Mouse (Mus musculus): ENCODE data around the gene Rbms3.

Gene Rbms3

GRCm38 (mm10) chr9:116905646-116906045 lies 724.1 kb downstream of the Rbms3 start:
- in situ Hi-C loops (cut with MseI, MboI), result no loop called here

- in situ Hi-C loops (cut with MseI, MboI), result no loop called here
Observed at GRCm38 (mm10) chr9:116903304-116903993, 726.3 kb downstream of the Rbms3 start.

GRCm38 (mm10) chr9:116899403-116899802 lies 730.3 kb downstream of the Rbms3 start:
- in situ Hi-C loops (cut with MseI, MboI), result no loop called here

GRCm38 (mm10) chr9:116886973-116887680 lies 742.6 kb downstream of the Rbms3 start:
- in situ Hi-C loops (cut with MseI, MboI), result no loop called here

DNA sequence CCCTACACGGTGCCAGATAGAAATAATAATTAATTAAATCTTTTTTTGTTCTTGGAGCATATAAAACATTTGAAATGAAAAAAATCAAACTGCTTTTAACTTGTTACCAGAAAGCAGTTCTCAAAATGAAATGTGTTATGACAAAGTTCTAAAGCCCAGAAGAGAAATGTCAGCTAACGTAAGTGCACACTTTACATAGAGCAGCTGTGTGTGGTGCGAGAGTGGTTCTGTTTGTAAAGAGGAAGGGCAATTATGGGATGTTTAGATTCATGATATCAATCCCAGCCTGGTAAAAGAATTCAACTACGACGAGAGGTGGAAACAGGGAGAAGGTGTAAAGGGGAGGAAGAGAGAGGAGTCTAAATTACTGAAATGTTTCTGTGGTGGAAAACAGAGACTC lies 744.1 kb downstream of the Rbms3 start:
- in situ Hi-C loops (cut with MseI, MboI), result no loop called here

- in situ Hi-C loops (cut with MseI, MboI), result no loop called here
Observed at GRCm38 (mm10) chr9:116880503-116880902, 749.2 kb downstream of the Rbms3 start.

- in situ Hi-C loops (cut with MseI, MboI), result no loop called here
Observed at GRCm38 (mm10) chr9:116879600-116880457, 749.9 kb downstream of the Rbms3 start.

GRCm38 (mm10) chr9:116876786-116877185 lies 752.9 kb downstream of the Rbms3 start:
- in situ Hi-C loops (cut with MseI, MboI), result no loop called here

GRCm38 (mm10) chr9:116873976-116874320 lies 755.8 kb downstream of the Rbms3 start:
- in situ Hi-C loops (cut with MseI, MboI), result no loop called here

- in situ Hi-C loops (cut with MseI, MboI), result no loop called here
Observed at GRCm38 (mm10) chr9:116873033-116873975, 756.4 kb downstream of the Rbms3 start.

DNA sequence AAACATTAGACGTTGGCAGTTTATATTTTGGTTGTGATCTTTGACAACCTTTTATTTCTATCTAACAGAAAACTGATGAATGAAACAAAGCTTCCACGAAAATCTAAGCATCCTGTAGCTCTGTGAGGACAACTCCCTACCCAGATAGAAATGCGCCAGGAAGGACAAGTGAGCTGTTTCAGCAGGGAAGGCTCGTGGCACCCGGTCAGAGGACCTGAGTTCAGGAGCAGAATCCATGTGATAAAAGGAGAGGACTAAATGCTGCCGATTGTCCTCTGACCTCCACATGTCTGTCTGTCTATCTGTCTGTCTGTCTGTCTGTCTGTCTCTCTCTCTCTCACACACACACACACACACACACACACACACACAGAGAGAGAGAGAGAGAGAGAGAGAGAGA lies 757.4 kb downstream of the Rbms3 start:
- in situ Hi-C loops (cut with MseI, MboI), result no loop called here

GRCm38 (mm10) chr9:116871576-116871975 lies 758.1 kb downstream of the Rbms3 start:
- in situ Hi-C loops (cut with MseI, MboI), result no loop called here

DNA sequence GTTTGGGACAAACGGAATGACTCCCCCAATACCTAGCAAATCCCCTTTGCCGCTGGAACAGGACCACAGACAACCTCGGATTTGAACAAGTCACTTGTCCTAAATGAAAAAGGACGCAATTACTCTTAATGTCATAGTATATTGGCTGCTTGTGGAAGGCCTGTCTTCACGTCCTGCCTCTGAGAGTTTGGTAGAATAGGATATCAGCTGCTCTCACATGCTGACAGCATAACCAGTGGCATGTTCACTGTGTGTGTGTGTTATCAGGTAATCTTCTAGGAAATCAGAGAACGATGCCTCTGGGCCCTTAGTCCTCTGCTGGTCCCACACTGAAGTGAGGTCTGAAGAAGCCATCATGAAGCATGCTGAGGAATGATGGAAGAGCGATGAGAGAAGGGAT lies 763.7 kb downstream of the Rbms3 start:
- in situ Hi-C loops (cut with MseI, MboI), result no loop called here

DNA sequence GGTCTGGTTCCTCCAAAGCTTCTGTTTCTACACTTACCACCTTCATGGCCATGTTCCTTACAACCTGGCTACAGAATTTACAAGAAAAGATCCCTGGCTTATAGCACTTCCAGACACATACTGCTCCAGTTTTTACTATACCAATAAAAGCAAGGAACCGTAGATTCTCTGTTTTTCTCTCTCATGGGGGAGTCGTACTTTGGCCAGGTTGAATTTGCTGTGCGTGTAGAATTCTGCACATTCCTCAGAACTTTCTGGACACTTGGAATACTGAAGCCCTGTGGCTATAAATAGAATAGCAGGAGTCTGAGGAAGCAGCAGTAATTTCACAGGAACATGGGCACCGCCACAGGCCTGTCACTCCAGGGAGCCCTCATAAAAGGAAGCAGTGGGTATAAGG lies 766.1 kb downstream of the Rbms3 start:
- in situ Hi-C loops (cut with MseI, MboI), result no loop called here

DNA sequence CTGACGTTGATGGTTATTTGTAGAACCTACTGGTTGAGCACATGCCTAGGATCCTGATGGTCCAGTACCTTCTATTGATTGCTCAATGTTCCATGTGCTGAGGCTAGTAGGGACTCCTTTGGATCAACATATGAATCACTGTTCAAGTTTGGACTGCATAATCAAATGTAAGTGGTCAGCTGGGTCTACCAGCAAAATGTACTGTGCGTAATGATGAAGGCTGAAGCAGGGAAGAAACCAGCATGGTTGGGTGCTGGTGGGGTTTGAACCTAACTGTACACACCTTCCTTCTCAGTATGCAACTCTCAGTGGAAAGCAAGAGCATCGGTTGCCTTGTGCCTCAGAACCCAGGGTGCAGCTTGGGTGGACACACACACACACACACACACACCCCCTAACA lies 767.4 kb downstream of the Rbms3 start:
- in situ Hi-C loops (cut with MseI, MboI), result no loop called here

GRCm38 (mm10) chr9:116857861-116858595 lies 771.7 kb downstream of the Rbms3 start:
- in situ Hi-C loops (cut with MseI, MboI), result no loop called here

DNA sequence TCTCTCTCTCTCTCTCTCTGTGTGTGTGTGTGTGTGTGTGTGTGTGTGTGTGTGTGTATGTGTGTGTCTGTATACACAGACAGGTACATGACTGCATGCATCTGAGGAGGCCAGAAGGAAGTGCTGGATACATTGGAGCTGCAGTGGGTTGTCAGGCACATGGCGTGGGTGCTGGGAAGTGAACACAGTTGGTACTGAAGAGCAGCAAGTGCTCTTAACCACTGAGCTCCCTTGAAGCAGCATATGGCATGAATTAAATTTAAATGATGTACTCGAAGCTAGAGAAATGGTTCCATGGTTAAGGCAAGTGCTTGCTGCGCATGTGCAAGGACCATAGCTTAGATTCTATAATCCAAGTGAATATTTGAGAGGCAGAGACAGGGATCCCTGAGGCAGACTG lies 772.6 kb downstream of the Rbms3 start:
- in situ Hi-C loops (cut with MseI, MboI), result no loop called here

DNA sequence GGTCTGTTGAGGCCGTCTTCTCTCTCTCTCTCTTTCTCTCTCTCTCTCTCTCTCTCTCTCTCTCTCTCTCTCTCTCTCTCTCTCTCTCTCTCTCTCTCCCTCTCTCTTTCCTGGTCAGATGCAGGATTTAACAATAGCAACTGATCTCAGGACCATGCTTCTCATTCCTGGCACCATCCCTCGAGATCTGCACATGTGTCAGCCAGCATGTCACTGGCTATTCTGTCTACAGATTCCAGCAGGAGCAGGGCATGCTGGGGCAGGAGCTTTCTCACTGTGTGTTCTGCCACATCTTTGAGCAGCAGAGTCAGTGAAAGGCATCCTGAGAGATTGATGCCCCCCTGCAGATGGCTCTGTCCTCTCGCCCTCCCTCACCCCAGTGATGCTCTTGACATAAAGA lies 774.0 kb downstream of the Rbms3 start:
- in situ Hi-C loops (cut with MseI, MboI), result no loop called here

DNA sequence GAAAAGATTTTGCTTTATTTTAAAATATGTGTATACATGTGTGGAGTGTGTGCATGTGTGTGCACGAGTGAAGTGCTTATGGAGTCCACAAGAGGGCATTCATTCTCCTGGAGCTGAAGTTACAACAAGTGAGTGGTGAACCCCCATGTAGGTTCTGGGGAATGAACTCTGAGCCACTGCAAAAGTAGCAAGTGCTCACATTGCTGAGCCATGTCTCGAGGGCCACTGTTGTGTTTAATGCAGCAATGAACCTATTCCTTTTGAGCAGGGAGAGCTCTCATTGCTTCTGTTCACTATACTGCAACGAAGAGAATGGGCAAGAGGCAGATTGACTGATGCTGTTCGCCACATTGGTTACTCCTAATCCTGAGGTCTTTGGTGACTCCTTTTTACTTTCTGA lies 780.8 kb downstream of the Rbms3 start:
- in situ Hi-C loops (cut with MseI, MboI), result no loop called here

GRCm38 (mm10) chr9:116848166-116848565 lies 781.5 kb downstream of the Rbms3 start:
- in situ Hi-C loops (cut with MseI, MboI), result no loop called here
